Mouse (Mus musculus): Measurements from ENCODE around the gene Abi3.

- TF ChIP-seq POLR2A (IDR thresholded peaks at IDR 0.05; ENCODE audit: insufficient read length, low read depth) (no peak), REST (IDR thresholded peaks at IDR 0.05; ENCODE audit: insufficient read depth, insufficient read length) (no peak), MYOD1 (IDR thresholded peaks at IDR 0.05; ENCODE audit: control insufficient read depth in 1 of 3, insufficient read length in 2 of 3, low read depth in 2 of 3) (no peak), E2F4 (IDR thresholded peaks at IDR 0.05; ENCODE audit: insufficient read depth) (no peak), MAX (IDR thresholded peaks at IDR 0.05; ENCODE audit: low read depth) (no peak), POLR2AphosphoS2 (IDR thresholded peaks at IDR 0.05; ENCODE audit: insufficient read length, low read depth) (no peak), TCF12 (IDR thresholded peaks at IDR 0.05; ENCODE audit: insufficient read depth, poor library complexity, severe bottlenecking) (no peak), SRF (IDR thresholded peaks at IDR 0.05; ENCODE audit: control insufficient read depth, insufficient read length, low read depth) (no peak)
These were observed 61.8 kb downstream of the Abi3 start for GRCm38 (mm10) chr11:95780480-95780879.

Data from myocyte (in vitro differentiated cells).